Mouse (Mus musculus) induced T-regulatory cell, adult 2 months (primary cell): Measurements from ENCODE around the gene Rft1.
"Not testable (repeated sequence)": the region's sequence is repeated elsewhere in the genome, so short reads cannot be mapped to it uniquely, and the experiment has no call there.

Experiments
- DNase-seq: peaks from one replicate; pipeline ENCODE4 v3.0.0-alpha.2; 2012; ENCODE audit warnings: low read depth

Gene Rft1

DNA sequence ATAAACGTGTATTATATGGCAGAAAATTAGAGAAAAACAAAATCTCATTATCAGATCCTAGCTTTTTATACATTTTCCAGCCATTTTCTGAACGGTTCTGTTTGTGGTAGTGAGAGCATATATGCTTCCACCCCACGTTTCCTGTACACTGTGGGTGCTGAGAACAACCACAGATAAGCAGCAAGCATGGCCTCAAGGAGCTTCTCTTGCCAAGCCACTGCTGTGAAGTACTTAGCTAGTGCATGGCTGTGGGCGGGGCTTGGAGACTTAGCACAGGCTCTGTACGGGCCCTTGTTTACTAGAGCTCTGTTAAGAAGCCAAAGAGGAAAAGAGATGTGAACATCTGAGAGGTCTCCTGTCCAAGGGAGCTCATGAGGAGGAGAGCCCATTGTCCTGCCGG is 20.8 kb downstream of the Rft1 start:
- peak; percentile 60 for DNase-seq

DNA sequence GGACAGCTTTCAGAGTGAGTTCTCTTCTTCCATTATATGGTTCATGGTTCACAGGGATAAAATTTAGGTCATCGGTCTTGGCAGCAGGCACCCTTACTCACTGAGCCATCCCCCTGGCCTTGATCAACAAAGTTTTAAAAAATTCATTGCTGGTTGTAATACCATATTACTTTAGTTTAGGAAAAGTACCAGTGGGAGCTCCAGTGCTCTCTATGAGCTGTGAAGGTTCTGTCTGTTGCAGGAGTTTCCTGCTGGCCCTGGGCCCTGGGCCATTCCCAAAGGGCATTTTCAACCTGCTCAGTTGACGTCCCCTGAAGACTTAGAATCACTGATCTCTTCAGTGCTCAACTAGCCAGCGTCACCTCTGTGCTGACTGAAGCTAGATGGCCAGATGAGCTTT is 28.0 kb downstream of the Rft1 start:
- no peak for DNase-seq

DNA sequence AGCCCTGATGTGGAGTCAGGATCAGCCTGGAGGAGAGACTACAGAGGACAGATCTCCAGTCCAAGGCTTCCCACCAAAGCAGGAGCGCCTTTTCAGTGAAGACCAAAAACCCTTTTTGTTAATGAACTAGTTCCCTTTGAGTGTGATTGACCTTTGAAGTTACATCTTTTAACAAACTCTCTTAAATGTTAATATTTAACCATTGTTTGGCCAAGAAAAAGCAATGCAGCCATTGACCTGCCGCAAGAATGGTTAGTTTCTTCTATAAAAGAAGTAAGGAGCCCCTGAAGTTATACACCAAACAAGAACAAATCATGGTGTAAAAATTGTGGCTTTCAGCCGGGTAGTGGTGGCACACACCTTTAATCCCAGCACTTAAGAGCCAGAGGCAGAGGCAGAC is 36.5 kb downstream of the Rft1 start:
- DNase-seq: no peak

DNA sequence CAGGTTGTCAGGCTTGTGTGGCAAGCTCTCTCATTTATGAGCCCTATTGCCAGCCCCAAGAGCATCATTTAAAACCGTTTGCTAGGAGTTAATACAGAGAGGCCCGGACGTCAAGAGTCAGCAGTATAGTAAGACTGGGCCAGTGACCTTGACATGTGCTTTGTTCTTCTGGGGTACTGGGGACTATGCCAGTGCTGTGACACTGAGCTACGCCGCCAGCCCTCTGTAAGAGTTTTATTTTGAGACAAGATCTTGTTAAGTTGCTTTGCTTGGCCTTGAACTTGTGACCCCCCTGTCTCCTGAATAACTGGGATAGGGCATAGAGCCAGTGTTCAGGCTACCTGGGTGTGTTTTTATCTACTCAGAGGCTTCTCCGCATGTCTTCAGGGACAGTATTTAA is 38.3 kb downstream of the Rft1 start:
- DNase-seq: no peak

DNA sequence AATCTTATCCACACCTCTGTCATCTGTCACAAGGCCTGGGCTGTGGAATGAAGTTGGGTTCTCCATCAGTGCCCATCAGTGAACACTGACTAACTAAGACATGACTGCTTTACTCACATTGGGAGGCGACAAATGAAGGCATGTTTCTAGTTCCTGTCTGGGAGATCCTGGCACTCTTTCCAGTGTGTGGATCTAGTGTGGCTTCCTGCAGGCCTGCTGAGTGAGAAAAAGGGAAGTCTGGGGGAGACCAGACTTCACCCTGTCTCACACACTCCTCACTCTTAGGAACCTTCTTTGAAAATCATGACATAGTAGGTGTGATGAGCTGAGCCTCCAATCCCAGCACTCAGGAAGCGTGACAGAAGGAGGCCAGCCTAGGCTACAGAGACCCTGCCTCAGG is 40.6 kb downstream of the Rft1 start:
- DNase-seq: no peak

DNA sequence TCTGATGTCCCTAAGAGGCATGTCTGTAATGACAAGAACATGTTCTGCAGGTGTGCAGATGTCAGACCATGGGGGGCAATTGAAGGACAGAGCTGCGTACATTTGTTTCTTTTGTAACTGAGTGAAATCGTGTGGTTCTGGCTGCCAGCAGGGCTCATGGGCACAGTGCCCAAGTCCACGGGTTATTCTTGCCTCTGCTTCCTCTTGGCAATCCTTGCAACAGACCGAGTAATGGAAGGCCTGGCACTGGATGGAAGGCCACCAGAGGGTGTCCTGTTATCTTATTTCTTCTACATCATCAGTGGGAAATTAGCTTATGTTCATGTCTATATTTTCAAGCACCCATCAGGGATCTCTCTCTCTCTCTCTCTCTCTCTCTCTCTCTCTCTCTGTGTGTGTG is 41.4 kb downstream of the Rft1 start:
- DNase-seq: no peak

DNA sequence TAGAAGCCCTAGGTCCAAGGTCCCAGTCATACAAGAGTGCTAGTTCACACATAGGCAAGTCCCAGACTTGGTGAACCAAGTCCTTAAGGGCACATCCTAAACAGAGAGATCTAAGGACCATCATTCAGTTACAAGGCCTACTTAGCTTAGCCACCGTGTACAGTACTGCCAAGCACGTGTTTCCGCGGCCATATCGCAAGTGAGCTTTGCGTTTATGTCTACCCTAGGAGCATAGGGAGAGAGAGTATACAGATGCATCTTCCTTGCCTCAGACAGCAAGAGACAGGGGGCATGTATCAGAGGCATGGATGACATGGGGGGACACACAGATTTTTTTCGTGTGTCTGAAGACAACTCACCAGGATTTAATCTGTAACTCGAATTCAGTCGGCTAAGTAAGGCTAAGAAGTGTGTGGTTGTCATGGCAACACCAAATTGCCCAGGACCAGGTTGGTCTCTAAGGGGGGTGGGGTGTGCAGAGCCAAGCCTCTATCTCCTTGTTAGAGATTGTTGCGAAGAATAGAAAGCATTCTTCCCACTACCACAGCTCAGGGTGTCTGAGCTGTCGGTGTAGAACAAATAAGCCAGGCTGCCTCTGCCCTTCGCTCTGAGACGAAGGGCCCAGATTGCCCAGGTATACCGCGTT is 43.4 kb downstream of the Rft1 start:
- DNase-seq: no peak

DNA sequence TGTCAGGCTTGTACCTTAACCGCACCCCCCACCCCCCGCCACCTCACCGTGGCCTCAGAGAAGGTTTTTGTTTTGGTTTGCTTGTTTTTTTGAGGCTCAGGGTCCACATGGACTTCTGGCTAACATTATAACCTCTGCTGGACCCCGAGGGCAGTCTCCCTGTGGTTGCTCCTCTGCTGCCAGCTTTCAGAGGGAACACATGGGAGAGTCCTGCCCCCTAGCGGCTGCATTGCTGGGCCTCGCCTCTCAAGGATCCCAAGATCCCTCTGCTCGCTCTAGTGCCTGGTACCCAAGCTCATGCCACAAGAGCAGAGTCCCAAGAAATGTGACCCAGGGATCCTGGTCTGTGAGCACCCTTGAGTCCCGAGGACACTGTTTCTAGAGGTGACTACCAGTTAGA is 45.5 kb downstream of the Rft1 start:
- DNase-seq: peak; percentile 70

DNA sequence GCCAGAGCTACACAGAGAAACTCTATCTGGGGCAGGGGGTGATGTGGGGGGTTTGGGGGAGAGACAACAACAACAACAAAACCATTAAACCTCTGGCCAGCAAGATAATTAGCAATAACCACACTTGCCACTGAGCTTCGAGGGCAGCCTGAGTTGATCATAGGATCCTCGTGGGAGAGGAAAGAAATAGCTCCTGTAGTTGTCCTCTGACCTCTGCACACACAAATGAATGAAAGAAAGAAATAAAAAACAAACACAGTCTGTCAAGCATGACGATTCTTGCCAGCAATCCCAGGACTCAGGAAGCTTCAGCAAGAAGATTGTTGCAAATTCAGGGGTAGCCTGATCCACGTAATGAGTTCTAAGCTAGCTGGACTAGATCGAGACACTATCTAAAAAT is 48.4 kb downstream of the Rft1 start:
- DNase-seq: no peak

DNA sequence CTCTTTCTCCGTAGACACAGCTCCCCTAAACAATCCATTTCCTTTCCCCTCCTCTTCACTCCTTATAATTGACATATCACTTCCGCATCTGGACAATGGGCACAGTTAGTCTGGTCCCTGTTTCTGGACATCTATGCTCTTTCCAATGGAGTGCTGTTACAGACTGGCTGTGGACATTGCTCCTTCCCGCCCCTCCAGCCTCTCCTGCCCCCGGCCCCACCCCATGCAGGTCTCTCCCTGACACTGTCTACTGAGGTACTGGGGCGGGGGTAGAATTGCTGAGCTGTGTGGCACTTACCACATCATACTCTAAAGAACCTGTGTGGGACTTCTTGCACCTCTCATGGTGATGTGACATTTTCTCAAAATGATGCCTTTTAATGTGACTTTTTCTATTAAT is 48.9 kb downstream of the Rft1 start:
- no peak for DNase-seq

DNA sequence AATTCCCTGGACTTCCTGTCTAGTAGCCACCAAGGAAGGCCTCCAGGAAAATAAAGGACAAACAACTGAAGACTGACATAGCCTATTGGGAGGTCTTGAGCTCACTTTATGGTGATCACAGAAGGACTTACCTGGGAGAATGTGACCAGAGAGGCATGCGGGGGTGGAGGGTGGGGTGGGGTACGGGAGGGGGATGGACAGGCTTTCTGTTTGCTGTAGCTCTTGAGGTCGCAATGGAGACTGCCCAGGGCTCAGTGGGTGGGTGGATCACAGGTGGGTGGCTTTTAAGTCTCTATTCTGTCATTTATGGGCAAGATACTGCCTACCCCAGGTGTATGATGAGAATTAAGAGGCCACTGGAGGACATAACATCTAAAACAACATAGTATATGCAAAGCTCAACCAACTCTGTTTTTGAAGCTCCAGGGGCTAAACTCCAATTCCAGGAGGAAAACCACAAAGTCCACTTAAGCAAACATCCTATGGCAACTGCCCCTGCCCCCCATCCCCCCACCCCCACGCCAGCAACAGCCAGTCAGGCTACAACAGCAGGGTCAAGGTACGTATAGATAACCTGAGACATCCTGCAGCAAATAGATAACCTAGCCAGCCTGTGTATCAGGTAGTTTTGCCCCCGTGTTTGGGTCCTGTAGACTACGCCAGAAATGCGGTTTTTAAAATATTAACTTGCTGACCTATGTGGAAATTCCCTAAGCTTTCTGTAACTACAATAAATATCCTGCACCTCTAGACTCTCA is 50.1 kb downstream of the Rft1 start:
- no peak for DNase-seq

DNA sequence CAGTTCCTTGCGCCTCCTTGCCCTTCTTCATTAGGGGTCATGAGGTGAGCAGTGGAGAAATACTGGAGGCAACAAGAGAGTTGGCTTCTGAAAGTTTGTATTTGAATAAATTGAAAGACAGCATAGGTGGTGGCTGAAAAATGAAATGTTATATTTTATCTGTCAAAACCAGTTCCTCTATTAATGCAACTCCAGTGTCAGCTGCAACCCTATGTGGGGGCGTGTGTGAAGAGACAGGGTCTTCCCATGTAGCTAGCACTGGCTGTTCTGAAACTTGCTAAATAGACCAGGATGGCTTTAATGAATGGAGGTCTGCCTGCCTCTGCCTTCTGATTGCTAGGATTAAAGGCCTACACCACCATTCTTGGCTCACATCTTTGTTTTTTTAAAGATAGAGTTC is 57.7 kb downstream of the Rft1 start:
- DNase-seq: no peak

DNA sequence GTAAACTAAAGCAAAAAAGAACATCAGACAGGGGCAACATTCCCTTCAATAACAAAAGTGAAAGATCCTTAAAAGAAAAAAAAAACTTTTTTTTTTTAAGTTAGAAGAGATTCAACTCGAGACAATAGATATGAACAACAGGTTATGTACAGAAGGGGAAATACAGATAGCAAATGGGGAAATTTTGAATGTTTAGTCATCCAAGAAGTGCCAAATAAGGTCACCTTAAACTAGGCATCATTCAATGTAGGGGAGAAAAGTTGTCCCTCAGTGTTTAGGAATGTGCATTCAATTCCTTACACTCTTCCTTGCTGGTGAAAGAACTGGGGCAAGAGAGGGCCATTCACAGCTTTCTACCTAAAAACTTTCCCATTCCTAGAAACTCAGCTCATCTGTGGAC is 59.6 kb downstream of the Rft1 start:
- DNase-seq: peak; percentile 52

DNA sequence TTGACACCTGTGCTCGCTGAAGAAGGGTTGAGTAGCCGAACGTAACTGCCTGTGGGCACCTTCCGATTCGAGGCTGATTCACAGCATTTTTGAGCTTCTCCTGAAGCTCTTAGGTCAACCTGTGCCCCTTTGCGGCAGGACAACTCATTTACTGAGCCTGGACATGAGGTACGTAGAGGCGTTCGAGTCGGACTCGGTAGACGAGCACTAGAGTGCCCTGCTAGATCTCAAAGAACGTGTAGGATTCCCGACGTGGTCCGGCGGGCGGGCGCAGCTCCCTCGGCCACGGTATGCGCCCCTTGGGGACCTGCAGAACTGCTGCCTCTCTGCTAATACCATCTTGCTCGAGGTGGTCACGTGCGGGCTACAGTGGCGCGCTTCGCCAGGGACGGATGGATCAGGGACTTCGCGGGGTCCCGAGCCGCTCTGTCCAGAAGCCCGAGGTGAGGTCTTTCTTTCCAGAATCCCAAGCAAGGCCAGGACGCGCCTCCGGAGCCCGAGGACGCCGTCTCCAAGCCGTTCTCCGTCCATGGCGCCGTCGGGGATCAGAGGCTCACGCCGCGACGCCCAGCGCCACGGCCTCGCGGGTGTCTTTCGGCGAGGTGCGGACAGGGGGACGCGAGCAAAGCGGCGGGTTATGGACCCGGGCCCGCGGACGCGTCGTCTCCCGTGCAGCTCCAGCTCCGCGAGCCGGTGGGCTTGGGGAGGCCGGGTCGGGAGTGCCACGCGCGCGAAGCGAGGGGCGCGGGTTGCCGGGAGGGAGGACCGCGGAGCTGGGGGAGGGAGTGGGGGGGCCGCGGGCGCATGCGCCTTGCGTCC is 60.8 kb downstream of the Rft1 start, which contains the start of gene Sfmbt1:
Sfmbt1 (plus strand) TSS at position 51 of the 819 bp plus-strand sequence.
- peak; percentile 55 for DNase-seq

DNA sequence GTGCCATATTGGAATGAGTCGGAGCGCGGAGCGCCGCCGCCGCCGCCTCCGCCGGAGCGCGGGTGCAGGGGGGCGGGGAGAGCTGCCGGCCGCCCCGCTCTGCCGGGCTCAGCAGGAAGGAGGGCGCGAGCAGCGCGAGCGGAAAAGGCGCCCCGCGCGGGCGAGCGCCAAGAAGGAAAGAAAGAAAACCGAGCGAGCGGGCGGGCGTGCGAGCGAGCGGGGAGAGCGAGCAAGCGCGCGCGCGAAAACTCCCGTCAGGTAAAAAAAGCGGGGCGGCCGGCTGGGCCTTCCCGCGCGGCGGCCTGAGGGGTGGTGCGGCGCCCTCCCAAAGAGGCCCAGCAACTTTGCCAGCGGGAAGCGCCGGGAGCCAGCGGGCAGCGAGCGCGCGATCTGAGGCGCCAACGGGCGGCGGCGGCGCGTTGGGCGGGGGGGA is 61.5 kb downstream of the Rft1 start:
- DNase-seq: peak; percentile 85

DNA sequence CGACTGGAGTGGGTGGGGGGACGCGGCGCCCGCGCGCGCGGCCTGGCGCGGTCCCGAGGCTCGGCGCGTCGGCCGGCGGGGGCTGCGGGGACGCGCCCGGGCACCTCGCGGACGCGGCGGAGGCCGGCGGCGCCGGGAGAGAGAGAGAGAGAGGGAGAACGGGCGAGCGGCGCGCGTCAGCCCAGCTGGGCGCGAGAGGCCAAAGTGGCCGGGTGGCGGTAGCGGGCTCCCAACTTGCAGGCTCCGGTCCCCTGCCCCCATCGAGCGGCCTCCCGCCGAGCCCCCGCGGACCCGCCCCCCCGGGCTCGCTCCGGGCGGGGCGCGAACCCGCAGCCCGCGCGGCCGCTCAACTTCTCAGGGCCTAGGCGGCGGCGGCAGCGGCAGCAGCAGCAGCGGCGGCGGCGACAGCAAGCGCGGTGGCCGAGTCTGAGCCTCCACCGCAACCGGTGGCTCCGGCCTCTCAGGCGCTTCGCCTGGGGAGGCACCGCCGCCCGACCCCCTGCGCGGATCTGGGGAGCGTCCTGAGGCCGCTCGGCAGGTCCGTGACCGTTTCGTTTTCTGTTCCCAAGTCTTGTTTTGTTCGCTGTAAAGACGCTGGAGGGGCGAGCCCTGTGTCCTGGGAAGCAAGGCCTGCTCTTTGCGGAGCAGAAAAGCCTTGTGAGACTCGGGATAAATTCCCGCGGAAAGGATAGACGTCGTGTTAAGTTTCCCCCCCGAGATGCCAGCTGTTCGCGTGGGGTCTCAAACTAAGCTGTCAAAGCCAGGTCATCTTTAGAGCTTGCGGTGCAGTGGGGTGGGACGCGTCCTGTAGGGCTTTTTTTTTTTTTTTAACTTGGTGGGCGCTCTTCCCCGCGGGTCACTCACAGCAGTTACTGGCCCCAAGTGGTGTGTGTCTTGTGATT is 62.1 kb downstream of the Rft1 start:
- peak; percentile 62 for DNase-seq

DNA sequence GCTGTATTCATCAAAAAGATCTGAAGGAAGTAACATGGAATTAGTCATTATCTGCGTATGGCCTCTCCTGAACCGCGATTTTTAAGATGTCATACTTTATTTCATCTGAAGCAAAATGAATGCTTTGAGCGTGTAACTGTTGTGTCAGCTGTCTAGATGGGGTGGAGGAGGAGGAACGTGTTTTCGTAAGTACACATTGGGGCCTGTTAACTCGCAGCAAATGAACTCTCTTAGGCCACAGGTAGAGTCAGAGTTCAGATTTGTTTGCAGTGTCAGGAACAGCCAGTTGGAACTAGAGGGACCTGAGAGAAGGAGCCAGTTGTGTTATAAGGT is 62.8 kb downstream of the Rft1 start:
- DNase-seq: peak; percentile 60

DNA sequence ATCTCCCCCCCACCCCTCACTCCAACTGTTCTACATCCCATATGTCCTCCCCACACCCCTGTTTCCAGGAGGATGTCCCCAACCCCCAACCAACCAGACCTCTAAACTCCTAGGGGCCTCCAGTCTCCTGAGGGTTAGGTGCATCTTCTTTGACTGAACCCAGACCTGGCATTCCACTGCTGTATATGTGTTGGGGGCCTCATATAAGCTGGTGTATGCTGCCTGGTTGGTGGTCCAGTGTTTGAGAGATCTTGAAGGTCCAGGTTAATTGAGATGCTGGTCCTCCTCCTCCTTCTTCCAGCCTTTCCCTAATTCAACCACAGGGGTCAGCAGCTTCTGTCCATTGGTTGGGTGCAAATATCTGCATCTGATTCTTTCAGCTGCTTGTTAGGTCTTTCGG is 64.5 kb downstream of the Rft1 start:
- not testable (repeated sequence) for DNase-seq

DNA sequence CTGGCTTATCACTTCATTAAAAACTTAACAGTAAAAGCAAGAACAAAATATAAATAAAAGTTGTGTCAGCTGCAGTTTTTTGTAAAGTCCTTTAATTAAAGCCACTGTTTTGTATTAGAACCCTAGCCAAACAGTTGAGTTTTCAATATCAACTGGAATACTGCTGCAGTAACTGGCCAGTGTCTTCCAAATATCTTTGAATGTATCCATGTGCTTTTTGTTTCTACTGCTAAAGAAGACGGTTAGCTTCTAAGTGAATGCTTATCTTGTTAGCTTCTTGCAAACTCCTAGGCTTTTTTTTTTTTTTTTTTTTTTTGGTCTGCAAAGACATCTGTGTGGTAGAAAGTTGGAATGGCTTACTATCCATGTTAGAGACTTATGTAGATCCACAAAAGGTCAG is 65.4 kb downstream of the Rft1 start:
- no peak for DNase-seq

DNA sequence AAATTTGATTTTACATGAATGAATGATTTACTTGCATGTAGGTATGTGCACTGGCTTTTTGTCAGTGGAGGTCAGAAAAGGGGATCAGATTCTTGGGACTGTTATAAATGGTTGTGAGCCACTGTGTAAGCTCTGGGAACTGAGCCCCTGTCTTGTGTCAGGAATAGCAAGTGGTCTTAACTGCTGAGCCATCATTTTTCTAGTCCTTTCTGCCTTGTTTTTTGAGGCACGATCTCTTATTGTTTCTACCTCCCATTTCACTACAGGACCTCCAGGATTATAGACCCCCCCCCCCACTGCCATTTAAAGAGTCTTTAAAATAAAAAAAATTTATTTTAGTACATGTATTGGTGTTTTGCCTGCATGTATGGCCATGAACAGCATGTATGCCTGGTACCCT is 67.7 kb downstream of the Rft1 start:
- no peak for DNase-seq

DNA sequence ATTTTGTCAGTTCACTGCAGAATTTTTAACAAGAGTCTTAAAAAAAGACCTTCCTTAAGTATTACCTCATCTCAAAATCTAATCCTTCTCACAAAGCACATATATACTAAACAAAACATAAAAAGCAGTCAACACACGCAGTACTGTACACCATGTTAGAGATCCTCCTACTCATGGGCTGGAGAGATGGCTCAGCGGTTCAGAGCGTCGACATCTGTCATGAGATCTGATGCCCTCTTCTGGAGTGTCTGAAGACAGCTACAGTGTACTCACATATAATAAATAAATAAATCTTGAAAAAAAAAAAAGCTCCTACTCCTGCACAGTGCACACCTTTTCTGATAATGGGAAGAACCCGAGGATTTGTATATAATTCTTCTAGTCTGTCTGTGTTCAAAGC is 68.2 kb downstream of the Rft1 start:
- DNase-seq: no peak

DNA sequence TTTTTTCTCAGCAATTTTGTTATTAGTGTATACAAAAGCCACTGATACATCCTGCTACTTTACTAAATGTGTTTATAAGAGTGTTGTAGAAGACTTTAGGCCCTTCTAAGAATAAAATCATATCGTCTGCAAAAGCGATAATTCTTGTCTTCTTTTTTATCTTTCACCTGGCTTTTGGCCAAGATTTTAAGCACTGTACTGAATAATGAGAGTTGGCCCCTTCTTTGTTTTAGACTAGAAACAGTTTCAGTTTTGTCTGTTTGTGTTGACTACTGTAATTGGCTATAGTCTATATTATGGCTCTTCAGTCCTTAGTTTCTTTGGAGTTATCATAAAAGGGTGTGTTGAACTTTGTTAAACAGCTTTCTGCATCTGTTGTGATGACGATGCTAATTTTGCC is 77.7 kb downstream of the Rft1 start:
- no peak for DNase-seq
